Mouse (Mus musculus) v-Abl transformed pro-B cells (cell line): Measurements from ENCODE around the gene Ddx39b.

ENCODE experiments used
- in situ Hi-C, 2 experiments: fragments of 400-800 bp; cut with MboI; formaldehyde crosslinking; loops; one replicate each; pipeline ENCODE4 v1.15.1; 2025; ENCODE audit not compliant: unreplicated experiment in 2 of 2

The Ddx39b gene

DNA sequence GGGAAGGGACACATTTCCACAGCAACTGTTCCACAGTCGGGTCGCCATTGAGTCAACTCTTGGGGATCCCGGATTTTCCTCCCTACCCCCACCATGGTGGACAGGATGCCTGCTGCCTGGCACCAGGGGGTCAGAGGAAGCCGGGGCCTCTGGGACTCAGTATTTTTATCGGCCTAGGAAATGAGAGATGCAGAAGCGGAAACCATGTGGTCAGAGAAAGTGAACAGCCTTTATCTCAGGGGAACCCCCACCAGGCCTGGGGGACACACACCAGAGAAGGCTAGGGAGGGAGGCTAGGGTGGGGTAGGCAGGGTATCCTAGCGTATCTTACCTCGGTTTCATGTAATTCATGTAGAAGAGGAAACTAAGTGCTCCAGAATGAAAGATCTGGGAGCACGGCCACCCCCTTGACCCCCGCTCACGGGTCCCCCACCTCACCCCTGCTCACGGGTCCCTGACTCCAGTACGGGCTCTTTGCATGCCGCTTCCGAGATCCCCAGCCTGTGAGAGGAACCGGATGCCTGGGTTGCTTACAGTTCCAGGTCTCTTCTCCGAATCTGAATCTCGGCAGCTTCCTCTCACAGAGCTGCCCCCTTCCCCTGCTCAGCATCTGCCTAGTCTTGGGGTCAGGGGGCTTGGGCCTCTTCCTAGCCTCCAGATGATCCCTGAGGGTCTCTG lies 22.9 kb upstream of the Ddx39b start:
- in situ Hi-C loops: no loop called here

DNA sequence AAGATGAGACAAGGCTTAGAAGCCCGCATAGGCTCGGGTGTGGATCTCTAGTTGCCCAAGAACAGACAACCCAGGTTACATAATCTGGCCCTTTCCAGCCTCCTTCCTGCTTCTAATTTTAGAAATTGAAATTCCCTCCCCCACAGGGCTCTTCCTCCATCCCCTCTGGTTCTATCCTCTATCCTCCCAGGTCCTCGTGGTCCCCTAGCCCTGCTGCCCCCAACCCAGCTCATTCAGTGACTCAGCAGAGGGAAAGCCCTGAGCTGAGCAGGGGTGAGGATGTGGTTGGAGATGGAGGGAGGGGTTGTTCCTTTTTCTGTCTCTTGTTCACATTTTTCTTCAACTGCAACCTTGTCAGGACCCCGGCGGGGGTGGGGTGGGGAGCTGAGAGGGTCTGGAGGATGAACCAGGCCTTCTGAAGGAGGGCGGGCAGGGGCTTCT lies 21.9 kb upstream of the Ddx39b start:
- in situ Hi-C loops: no loop called here

DNA sequence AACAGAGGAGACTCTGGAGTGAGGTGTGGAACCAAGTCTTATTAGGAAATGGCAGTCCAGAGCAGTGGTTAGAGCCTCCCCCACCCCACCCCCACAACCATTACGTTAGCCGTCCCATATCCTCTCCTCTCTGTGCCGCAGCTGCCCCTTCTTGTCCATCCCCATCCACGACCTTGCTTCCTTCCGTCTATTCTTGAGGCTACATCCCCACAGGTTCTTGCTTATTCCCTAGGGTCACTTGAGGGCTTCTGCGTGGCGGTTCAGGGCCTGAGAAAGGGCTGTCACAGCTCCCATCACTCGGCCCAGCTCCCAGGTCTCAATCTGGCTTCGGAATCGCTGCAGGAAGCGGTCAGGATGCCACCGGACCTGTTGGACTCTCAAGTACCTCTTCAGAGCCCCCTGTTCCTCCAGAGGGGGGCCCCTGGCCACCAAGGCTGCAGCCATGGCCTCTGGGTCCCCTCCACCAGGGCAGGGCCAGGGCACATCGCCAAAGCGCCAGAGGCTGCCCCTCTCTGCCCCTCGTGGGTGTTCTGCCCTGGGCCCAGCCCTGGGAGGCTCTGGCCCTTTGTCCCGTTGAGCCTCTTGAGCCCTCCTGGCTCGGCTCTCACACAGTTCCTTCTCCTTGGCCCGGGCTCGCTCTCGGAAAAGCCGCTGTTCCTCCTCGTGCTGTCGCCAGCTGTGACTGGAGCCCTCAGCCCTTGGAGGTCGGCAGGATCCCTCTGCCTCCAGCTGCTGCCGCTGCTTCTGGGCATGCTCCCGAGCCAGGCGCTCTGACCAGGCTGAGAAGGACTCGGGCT lies 21.2 kb upstream of the Ddx39b start, which contains the start of gene Gm16181:
Gm16181 (plus strand) TSS at position 679 of the 797 bp plus-strand sequence.
- in situ Hi-C loops: no loop called here

DNA sequence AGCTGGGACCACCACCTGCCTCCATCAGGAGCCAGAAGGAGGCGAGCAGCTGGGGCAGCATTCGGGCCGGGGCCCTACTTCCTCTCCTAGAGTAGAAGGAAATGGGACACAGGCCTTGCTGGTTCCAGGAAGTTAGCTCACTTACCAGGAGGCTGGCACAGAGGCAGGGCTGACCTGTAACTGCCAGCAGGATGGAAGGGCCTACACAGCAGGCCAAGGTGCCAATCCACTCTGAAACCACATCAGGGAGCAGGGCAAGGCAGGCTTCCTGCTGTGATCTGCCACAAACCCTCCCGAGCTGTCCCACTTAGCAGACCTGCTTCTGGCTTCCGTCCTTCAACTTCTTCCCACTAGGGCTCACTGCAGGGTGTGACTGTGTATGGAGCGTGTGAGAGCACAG lies 19.2 kb upstream of the Ddx39b start:
- in situ Hi-C loops: no loop called here

DNA sequence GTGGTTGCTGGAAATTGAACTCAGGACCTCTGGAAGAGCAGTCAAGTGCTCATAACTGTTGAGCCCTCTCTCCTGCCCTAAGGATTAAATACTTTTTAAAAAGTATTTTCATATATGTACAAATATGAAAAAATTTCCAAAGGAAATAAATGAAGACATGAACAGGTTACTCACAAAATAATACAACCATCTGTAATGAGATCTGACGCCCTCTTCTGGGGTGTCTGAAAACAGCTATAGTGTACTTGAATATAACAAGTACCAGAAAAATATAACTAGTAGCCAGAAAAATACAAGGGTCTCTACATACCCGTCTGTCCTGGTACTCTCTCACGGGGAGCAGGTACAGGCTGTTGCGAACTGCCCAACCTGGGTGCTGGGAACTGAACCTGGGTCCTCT lies 16.9 kb upstream of the Ddx39b start:
- in situ Hi-C loops: no loop called here

DNA sequence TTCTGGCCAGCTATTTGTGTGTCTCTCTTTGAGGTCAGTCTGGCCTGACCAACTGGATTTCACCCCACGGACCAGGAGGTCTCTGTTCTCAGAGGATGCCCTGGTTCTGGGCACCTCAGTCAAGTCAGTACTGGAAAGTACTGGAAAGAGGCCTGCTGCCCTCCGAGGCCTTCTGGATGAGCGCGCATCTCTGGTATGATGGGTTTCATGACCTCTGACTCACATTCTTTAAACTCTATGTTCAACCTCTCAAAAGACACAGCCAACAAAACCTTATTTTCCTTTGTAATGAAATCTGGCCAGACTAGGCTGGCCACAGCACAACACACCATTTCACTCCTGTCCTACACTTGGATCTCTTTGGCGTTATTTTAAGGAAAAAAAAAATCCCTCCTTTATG lies 16.1 kb upstream of the Ddx39b start:
- in situ Hi-C loops: no loop called here

DNA sequence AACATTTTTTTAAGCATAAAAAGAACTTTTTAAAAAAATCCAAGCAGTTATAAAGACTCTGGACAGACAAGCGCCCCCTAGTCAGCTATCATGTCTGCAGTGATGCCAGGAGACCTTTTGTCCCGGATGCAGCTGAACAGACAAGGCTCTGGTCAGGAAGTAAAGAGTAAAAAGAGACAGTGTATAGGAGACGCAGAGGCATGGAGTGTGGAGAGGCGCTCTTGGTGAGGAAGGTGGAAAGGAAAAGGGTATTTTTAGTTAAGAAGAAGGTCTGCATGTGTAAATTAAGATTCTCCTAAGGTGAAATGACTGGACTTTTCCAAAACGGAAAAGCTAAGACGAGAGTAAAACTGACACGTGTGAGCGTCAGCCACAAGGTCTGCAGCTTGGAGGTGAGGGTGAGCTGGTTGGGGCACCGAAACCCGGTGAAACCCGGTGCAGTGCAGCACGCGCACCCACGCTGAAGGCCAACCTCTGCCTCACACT lies 14.9 kb upstream of the Ddx39b start:
- in situ Hi-C loops: no loop called here

DNA sequence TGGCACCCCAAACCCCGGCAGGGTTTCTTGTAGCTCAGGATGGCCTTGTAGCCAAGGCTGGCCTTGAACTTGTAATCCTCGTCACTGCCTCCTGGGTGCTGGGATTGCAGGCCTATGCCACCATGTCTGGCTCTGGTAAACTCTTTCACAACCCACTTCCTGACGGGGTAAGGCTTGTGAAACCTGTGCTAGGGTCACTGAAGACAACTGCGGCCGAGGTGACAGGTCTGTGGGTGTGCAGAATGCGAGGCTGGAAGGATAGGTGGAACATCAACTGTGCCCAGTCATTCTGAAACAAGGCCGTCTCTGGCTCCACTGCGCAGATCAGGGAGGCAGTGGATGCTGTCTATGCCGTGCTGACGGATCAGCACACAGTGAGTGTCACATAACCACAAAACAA lies 10.5 kb upstream of the Ddx39b start:
- in situ Hi-C loops: loop anchor here (5.0 to 10.0 kb wide), 4 partner anchors 54 to 226 kb away; partner anchors contain the start of genes Aif1 (in 2 of the 2), D17H6S53E (in 1 of the 2), Sapcd1 (in 1 of the 2) and Vars (in 1 of the 2)

DNA sequence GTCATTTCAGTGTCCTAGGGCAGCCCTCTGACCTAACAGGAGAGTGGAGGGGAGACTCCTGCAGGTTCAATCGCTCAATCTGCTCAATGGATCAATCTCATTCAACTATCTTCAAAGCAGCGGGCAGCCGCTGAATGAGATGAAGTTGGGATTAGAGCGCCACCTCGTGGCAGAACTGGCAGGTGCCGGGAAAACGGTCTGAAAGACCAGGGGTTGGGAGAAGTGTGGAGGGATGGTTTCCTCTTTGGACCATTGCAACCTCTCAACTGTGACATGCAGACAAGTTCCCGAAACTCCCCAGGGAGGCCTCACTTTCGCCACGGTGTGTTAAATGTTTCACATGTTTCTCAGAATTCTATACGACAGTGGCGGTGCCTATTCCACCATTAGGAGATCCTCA lies 9.5 kb upstream of the Ddx39b start:
- in situ Hi-C loops: loop anchor here (5.0 to 10.0 kb wide), 4 partner anchors 55 to 227 kb away; partner anchors contain the start of genes Aif1 (in 2 of the 2), D17H6S53E (in 1 of the 2), Sapcd1 (in 1 of the 2) and Vars (in 1 of the 2)

DNA sequence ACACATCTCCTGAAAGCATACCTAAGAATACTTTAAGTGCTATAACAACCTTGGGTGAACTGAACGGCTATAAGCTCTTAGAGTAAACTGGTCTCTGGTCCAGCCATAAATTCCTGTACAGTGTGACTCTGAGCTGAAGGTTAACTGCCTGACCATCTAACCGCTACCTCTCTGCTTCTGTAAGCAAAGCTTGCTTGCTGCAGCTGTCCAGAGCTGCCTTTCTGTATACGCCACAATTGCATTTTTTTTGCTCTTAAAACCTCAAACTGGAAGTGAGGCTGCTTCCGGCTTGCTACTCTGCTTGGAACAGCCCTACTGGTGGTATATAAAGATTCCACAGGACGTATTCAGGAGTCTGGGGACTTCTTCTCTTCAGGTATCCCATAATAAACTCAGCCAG lies 8.9 kb upstream of the Ddx39b start:
- in situ Hi-C loops: loop anchor here (5.0 to 10.0 kb wide), 4 partner anchors 55 to 228 kb away; partner anchors contain the start of genes Aif1 (in 2 of the 2), D17H6S53E (in 1 of the 2), Sapcd1 (in 1 of the 2) and Vars (in 1 of the 2)

DNA sequence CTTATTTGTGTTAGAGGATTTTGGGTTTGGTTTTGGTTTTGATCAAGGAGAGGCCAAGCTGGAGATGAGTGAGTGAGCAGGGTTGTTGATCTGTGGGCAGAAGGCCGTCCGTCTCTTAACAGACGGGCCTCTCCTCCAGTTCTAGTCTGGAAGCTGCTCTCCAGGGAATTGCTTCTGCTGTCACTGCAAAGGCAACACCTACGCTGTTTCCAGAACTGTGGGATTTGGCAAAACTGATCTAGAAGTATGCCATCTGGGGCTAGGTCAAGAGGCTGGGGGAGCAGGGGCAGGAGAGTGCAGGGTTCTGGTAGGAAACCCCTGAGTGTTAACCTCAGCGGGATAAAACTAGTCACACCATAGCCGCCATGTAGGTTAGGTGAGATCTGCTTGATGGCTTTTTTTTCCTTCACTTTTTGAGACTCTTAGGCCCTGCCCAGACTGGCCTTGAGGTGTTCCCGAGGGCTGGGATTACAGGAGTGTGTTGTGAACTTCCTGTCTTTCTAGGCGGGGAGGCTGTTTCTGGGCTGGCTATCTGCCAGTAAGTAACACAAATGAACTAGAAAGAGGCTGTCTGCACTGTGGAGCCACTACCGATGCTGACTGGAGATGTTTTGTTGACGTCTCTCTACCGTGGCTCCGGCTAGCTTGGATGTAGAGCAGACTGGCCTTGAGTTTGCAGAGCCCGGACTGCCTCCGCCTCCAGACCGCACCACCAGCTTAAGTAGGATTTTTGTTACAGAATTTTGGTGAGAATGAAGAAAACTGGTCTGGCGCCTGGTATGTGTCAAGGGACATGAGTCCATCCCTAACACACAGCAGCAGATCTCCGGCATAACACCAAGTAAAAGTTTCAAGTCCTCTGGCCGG lies 8.2 kb upstream of the Ddx39b start, which contains the start of gene Atp6v1g2:
Atp6v1g2 (plus strand) TSS at position 547 of the 867 bp plus-strand sequence.
- in situ Hi-C loops: loop anchor here (5.0 to 10.0 kb wide), 4 partner anchors 56 to 229 kb away; partner anchors contain the start of genes Aif1 (in 2 of the 2), D17H6S53E (in 1 of the 2), Sapcd1 (in 1 of the 2) and Vars (in 1 of the 2)

DNA sequence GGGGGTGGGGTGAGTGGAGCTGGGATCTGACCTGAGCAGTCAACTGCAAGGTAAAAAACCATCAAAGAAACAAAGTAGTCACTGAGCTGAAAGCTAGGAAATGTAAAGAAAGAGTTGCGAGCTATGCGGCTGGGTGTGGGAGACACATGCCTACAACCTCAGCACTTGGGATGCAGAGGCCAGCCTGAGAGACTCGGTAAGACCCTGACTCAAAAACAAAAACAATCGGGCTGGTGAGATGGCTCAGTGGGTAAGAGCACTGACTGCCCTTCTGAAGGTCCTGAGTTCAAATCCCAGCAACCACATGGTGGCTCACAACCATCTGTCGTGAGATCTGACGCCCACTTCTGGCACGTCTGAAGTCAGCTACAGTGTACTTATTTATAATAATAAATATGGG lies 7.5 kb upstream of the Ddx39b start:
- in situ Hi-C loops: loop anchor here (5.0 to 10.0 kb wide), 4 partner anchors 57 to 229 kb away; partner anchors contain the start of genes Aif1 (in 2 of the 2), D17H6S53E (in 1 of the 2), Sapcd1 (in 1 of the 2) and Vars (in 1 of the 2)

DNA sequence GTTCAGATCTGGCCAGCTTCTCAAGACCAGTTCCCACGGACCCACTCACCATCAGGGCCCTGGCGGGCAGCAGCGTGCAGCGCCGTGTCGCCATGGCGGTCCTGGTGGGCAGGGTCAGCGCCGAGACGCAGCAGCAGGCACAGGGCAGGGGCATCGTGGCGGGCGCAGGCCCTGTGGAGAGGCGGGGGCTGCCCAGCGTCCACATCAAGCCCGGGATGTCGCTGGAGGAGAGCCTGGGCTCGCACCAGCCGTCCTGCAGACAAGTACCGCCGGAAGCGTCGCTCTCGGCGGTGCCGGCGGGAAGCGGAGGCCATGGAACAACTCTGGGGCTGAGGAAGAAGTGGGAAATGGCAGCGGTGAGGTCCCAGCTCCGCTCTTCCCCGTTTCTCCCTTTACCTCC lies 6.6 kb upstream of the Ddx39b start:
- in situ Hi-C loops: loop anchor here (5.0 to 10.0 kb wide), 4 partner anchors 58 to 230 kb away; partner anchors contain the start of genes Aif1 (in 2 of the 2), D17H6S53E (in 1 of the 2), Sapcd1 (in 1 of the 2) and Vars (in 1 of the 2)

DNA sequence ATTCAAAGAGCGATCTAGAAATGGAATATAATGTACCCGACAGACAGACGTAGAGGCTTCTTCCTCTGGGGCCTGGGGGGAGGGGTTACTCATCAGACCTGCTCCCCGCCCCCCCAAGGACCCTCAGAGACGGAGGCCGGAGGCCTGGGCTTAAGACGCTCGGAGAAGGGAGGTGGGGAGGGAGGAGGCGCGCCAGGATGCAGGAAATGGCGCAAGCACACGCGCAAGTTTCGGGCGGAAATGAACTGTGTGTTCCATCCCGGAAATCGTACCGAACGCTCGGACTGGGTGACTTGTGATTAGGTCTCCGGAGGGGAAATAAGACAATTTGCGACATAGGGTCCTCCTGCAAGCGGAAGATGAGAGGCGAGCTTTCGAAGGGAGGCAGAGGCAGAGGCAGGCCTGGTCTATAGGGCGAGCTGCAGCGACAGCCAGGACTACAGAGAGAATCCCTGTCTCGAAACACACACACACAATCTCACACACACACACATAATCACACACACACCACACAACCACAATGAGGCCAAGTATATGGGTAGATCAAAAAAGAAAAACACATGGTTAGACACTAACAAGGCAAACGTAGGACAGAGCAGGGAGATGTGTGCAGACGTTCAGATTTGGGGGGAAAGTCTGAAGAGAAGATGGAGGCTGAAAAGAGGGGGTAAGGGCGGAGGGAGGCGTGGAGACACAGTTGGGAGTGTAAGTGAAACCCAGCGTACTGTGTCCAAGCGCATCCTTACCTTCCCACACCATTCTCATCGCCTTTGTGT lies 5.7 kb upstream of the Ddx39b start, which contains the start of gene Nfkbil1:
Nfkbil1 (minus strand) TSS at position 179 of the 776 bp plus-strand sequence.
- in situ Hi-C loops: loop anchor here (10.0 kb wide), 2 partner anchors 211 to 231 kb away; partner anchors contain the start of genes Sapcd1 (in 1 of the 2) and Vars (in 1 of the 2)

DNA sequence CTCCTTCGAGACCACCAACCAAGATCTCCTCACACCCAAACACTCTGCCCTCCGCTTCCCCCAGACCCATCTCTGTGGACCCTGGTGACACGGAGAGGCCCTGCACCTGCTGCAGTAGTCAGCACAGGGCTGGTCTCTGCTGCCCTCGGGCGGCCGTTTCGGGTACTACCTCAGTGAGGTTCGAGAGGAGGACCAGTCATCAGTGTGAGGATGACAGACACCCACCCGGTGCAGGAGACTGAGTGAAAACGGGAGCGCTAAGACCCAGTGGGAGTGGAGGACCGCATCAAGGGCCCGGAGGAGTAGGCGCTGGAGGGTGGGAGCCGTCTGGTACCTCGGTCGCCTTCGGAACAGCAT lies 5.2 kb upstream of the Ddx39b start:
- in situ Hi-C loops: loop anchor here (10.0 kb wide), 2 partner anchors 212 to 232 kb away; partner anchors contain the start of genes Sapcd1 (in 1 of the 2) and Vars (in 1 of the 2)

DNA sequence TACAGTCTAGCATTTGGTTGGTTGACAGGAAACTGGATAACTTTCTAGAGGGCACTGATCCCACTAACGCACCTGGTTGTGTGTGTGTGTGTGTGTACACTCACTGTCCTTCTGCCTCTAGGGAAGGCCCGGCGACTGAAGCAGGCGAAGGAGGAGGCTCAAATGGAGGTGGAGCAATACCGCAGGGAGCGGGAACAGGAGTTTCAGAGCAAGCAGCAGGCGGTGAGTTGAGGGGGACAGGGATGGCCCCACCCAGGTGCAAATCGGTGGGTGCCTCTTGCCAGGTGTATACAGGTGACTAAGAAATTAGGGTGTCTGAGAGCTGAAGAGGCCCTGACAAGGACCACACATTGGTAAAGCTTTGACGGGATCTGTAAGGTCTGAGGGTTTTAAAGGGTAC lies 4.5 kb upstream of the Ddx39b start:
- in situ Hi-C loops: loop anchor here (10.0 kb wide), 2 partner anchors 212 to 232 kb away; partner anchors contain the start of genes Sapcd1 (in 1 of the 2) and Vars (in 1 of the 2)

DNA sequence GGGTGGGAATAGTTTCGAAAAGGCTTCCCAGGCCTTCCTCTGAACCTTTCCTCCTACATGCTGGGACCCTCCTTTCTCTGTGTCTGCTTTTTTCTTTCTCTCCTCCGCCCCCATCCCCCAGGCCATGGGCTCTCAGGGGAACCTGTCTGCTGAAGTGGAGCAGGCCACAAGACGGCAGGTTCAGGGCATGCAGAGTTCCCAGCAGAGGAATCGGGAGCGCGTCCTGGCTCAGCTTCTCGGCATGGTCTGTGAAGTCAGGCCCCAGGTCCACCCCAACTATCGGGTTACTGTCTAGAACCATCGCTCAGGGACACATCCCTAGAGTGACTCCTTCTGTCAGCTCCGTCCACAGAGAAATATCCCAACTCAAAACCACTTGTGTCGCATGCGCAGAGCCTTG lies 4.0 kb upstream of the Ddx39b start:
- in situ Hi-C loops: loop anchor here (10.0 kb wide), 2 partner anchors 213 to 233 kb away; partner anchors contain the start of genes Sapcd1 (in 1 of the 2) and Vars (in 1 of the 2)

DNA sequence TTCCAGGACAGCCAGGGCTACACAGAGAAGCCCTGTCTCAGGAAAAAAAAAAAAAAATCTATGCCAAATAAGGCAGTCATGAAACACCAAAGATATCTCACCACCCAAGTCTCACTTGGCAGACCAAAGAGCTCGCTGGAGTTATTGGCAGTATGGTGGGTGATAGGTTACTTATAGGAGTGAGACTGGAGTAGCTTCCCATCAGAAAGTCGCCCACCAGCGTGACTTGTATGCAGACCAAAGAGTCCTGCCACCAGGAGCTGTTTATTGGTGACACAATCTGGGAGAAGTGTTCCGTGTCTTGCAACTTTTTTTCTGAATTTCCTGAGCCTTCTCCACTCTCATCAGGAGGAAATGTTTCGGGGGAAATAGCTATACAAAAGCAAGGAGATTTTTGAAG lies 1.8 kb upstream of the Ddx39b start:
- in situ Hi-C loops: loop anchor here (10.0 kb wide), 2 partner anchors 215 to 235 kb away; partner anchors contain the start of genes Sapcd1 (in 1 of the 2) and Vars (in 1 of the 2)
